Comparison of ENCODE assay signal across 16 mouse cellular contexts in genomic region chr6:29279293-29279692, GRCm38 (mm10). TPM values are rescaled to one million over a fixed set of nuclear protein-coding genes. Genes with fewer than 3 reads are reported as not detected.
DNase-seq lines count a peak whose midpoint lies in the region; ATAC-seq and TF ChIP-seq lines count a peak whose summit lies in the region.
"Had no signal": no experiment of that assay in that cellular context is flagged by ENCODE, and none has a peak within 500 bp of the region (broad histone marks: within the 10 kb centered on the region; RNA-seq: fewer than 3 reads in every experiment).

TSS of gene Fam71f2 (plus strand) at chr6:29279593.

- TF ChIP-seq CTCF in forebrain, postnatal 0 days (IDR thresholded peaks at IDR 0.05; ENCODE audit: low read depth), result no peak
- no peak for TF ChIP-seq CTCF in ES-Bruce4 (IDR thresholded peaks at IDR 0.05; ENCODE audit: low read depth, low read length)

- no peak for DNase-seq in forebrain, postnatal 0 days
- no peak for DNase-seq in forebrain, embryonic 14.5 days (ENCODE audit: low spot score)
- no peak for DNase-seq in heart, postnatal 36 days
- no peak for DNase-seq in liver, embryonic 11.5 days (ENCODE audit: low spot score)
- DNase-seq in liver, result no peak
- DNase-seq: gastrocnemius, postnatal 25 days; right cerebral cortex, postnatal 14 days had no signal

- WGBS in forebrain, postnatal 0 days, result 83% methylated on average over 8 of the region's 8 CpGs
- WGBS in forebrain, embryonic 14.5 days, result 82% methylated on average over 8 of the region's 8 CpGs
- WGBS in heart, embryonic 15.5 days, result 79% methylated on average over 8 of the region's 8 CpGs
- 85% methylated on average over 8 of the region's 8 CpGs for whole genome bisulfite sequencing in liver, embryonic 11.5 days

- TF ChIP-seq POLR2A in ES-Bruce4 (IDR thresholded peaks at IDR 0.05; ENCODE audit: insufficient read depth, low read length), result no peak

- no peaks in the 10 kb centered on the region for H3K9me3 ChIP-seq in forebrain, postnatal 0 days (ENCODE audit: low read length)
- H3K9me3 ChIP-seq in forebrain, embryonic 14.5 days (replicated peaks; ENCODE audit: control insufficient read depth, low read length), result no peaks in the 10 kb centered on the region
- H3K9me3 ChIP-seq in heart, embryonic 15.5 days (replicated peaks), result no peaks in the 10 kb centered on the region
- no peaks in the 10 kb centered on the region for H3K9me3 ChIP-seq in liver, embryonic 11.5 days (ENCODE audit: control insufficient read depth, low read length)
- H3K9me3 ChIP-seq in ES-Bruce4 (replicated peaks; ENCODE audit: control insufficient read depth, insufficient read depth, low read length, poor library complexity, severe bottlenecking), result no peaks in the 10 kb centered on the region
- H3K9me3 ChIP-seq: limb, embryonic 13.5 days; neural tube, embryonic 13.5 days; stomach, embryonic 15.5 days had no signal

- H3K36me3 ChIP-seq in forebrain, postnatal 0 days (ENCODE audit: insufficient read depth), result peaks cover 7% of the 10 kb centered on the region; the same call in 1 of the 2 replicates
- H3K36me3 ChIP-seq in forebrain, embryonic 14.5 days (ENCODE audit: control insufficient read depth, insufficient read depth, low read length), result 0 out of 2 replicates have a peak, but pooled peaks cover 7% of the 10 kb centered on the region
- H3K36me3 ChIP-seq in heart, embryonic 15.5 days, result peaks cover 7% of the 10 kb centered on the region
- 0 out of 2 replicates have a peak, but pooled peaks cover 6% of the 10 kb centered on the region for H3K36me3 ChIP-seq in liver, embryonic 11.5 days (ENCODE audit: control insufficient read depth, insufficient read depth, low read length)
- peaks cover 11% of the 10 kb centered on the region for H3K36me3 ChIP-seq in ES-Bruce4 (ENCODE audit: control insufficient read depth, insufficient read depth, low read length, poor library complexity, severe bottlenecking)
- H3K36me3 ChIP-seq: stomach, embryonic 15.5 days had no signal

- no peak within 1 kb of the TSS for H3K9ac ChIP-seq in forebrain, postnatal 0 days
- H3K9ac ChIP-seq in forebrain, embryonic 14.5 days (ENCODE audit: low read length), result no peak within 1 kb of the TSS
- H3K9ac ChIP-seq in heart, embryonic 15.5 days, result 0 out of 2 replicates have a peak within 1 kb of the TSS, but pooled peaks have one; percentile 5
- H3K9ac ChIP-seq in liver, embryonic 11.5 days (ENCODE audit: low read depth, low read length), result peak within 1 kb of the TSS; percentile 25; the same call in 1 of the 2 replicates
- no peak within 1 kb of the TSS for H3K9ac ChIP-seq in ES-Bruce4 (ENCODE audit: low read depth, poor library complexity, severe bottlenecking)
- H3K9ac ChIP-seq: stomach, embryonic 15.5 days had no signal

- intact Hi-C loops in heart, postnatal 36 days (cut with DNase I), result loop anchor here (1.0 to 2.0 kb wide), 3 partner anchors 39 to 114 kb away; partner anchors contain the start of gene Rbm28

- peak within 1 kb of the TSS; percentile 9; the same call in 1 of the 2 replicates for H3K27ac ChIP-seq in forebrain, postnatal 0 days (ENCODE audit: low read depth, low read length)
- H3K27ac ChIP-seq in forebrain, embryonic 14.5 days (ENCODE audit: low read depth, low read length), result no peak within 1 kb of the TSS
- peak within 1 kb of the TSS; percentile 82 for H3K27ac ChIP-seq in heart, embryonic 15.5 days
- peak within 1 kb of the TSS; percentile 38; the same call in 1 of the 2 replicates for H3K27ac ChIP-seq in liver, embryonic 11.5 days (ENCODE audit: low read depth, low read length)
- peak within 1 kb of the TSS; percentile 64 for H3K27ac ChIP-seq in ES-Bruce4 (ENCODE audit: insufficient read depth, low read length)
- H3K27ac ChIP-seq: limb, embryonic 13.5 days; macrophage; neural tube, embryonic 13.5 days; stomach, embryonic 15.5 days had no signal

- no peak within 1 kb of the TSS for H3K4me2 ChIP-seq in forebrain, postnatal 0 days (ENCODE audit: low read depth)
- no peak within 1 kb of the TSS for H3K4me2 ChIP-seq in forebrain, embryonic 14.5 days (ENCODE audit: low read length)
- H3K4me2 ChIP-seq in heart, embryonic 15.5 days, result 0 out of 2 replicates have a peak within 1 kb of the TSS, but pooled peaks have one; percentile 21
- no peak within 1 kb of the TSS for H3K4me2 ChIP-seq in liver, embryonic 11.5 days
- H3K4me2 ChIP-seq: limb, embryonic 13.5 days; neural tube, embryonic 13.5 days; stomach, embryonic 15.5 days had no signal

- no peaks in the 10 kb centered on the region for H3K27me3 ChIP-seq in forebrain, postnatal 0 days (ENCODE audit: insufficient read depth, low read length)
- no peaks in the 10 kb centered on the region for H3K27me3 ChIP-seq in forebrain, embryonic 14.5 days (replicated peaks; ENCODE audit: control insufficient read depth, insufficient read depth, low read length)
- H3K27me3 ChIP-seq in heart, embryonic 15.5 days, result no peaks in the 10 kb centered on the region
- no peaks in the 10 kb centered on the region for H3K27me3 ChIP-seq in liver, embryonic 11.5 days (replicated peaks; ENCODE audit: control insufficient read depth, insufficient read depth, low read length)
- no peaks in the 10 kb centered on the region for H3K27me3 ChIP-seq in ES-Bruce4 (ENCODE audit: control insufficient read depth, insufficient read depth, low read length, poor library complexity, severe bottlenecking)
- H3K27me3 ChIP-seq: limb, embryonic 13.5 days; neural tube, embryonic 13.5 days; stomach, embryonic 15.5 days had no signal

- no peak for ATAC-seq in forebrain, postnatal 0 days
- ATAC-seq in forebrain, embryonic 14.5 days, result no peak
- ATAC-seq in heart, embryonic 15.5 days (replicated peaks; ENCODE audit: insufficient number of reproducible peaks, insufficient read depth, low FRiP score, low read depth), result no peak
- no peak for ATAC-seq in liver, embryonic 11.5 days (replicated peaks; ENCODE audit: low FRiP score)
- ATAC-seq in monocyte, adult 5-6 weeks (replicated peaks; ENCODE audit: insufficient number of reproducible peaks, low FRiP score, low TSS enrichment, poor library complexity, severe bottlenecking), result no peak

- no peak within 1 kb of the TSS for H3K4me3 ChIP-seq in forebrain, postnatal 0 days (ENCODE audit: low read depth, low read length)
- no peak within 1 kb of the TSS for H3K4me3 ChIP-seq in forebrain, embryonic 14.5 days (ENCODE audit: low read depth, low read length)
- H3K4me3 ChIP-seq in heart, embryonic 15.5 days, result no peak within 1 kb of the TSS
- H3K4me3 ChIP-seq in liver, embryonic 11.5 days (ENCODE audit: low read depth, low read length), result no peak within 1 kb of the TSS
- H3K4me3 ChIP-seq in ES-Bruce4 (ENCODE audit: low read depth, low read length), result no peak within 1 kb of the TSS
- H3K4me3 ChIP-seq: limb, embryonic 13.5 days; neural tube, embryonic 13.5 days; stomach, embryonic 15.5 days had no signal

- no peak for TF ChIP-seq EP300 in ES-Bruce4 (IDR thresholded peaks at IDR 0.05; ENCODE audit: insufficient read depth, low read depth, low read length)

- no peaks in the 10 kb centered on the region for H3K4me1 ChIP-seq in forebrain, postnatal 0 days (ENCODE audit: insufficient read depth)
- H3K4me1 ChIP-seq in forebrain, embryonic 14.5 days (ENCODE audit: control insufficient read depth, insufficient read depth, low read length), result no peaks in the 10 kb centered on the region
- peaks cover 7% of the 10 kb centered on the region for H3K4me1 ChIP-seq in heart, embryonic 15.5 days (replicated peaks)
- peaks cover 4% of the 10 kb centered on the region; the same call in 1 of the 2 replicates for H3K4me1 ChIP-seq in liver, embryonic 11.5 days (replicated peaks; ENCODE audit: control insufficient read depth, insufficient read depth, low read length)
- H3K4me1 ChIP-seq in ES-Bruce4 (ENCODE audit: control insufficient read depth, insufficient read depth, low read length), result no peaks in the 10 kb centered on the region

RNA-seq across cellular contexts. Expression of gene Fam71f2, which starts in this region (rescaled TPM):
- 0.62 TPM in 1 of 2 replicates, not detected in the other for total RNA-seq in forebrain, postnatal 0 days (2014; rRNA removed)
- 0.64 and 0.79 TPM in 2 replicates for polyA plus RNA-seq in forebrain, postnatal 0 days (2015; fragmentation: Nextera tagmentation; extraction: Ambion mirVana)
- 0.53 and 1.0 TPM in 2 replicates for polyA plus RNA-seq in forebrain, embryonic 14.5 days (2014; fragmentation: Nextera tagmentation; extraction: Ambion mirVana)
- 0.33 TPM in 1 of 2 replicates, not detected in the other for polyA plus RNA-seq in heart, embryonic 15.5 days (2015; fragmentation: Nextera tagmentation; extraction: Ambion mirVana)
- total RNA-seq in heart, postnatal 36 days (2021), result under 1 TPM in 1 of 2 experiments, not detected in 1; 0.27 TPM
- 0.47 and 0.58 TPM in 2 replicates for polyA plus RNA-seq in liver, embryonic 11.5 days (2014; fragmentation: Nextera tagmentation; extraction: Ambion mirVana)
- polyA plus RNA-seq in ES-Bruce4 (2011; ENCODE audit: insufficient read depth, insufficient read length, low read depth, missing spikeins), result 1.5 and 1.9 TPM in 2 replicates
- 1.9 TPM in 1 of 3 replicates, not detected in the others for total RNA-seq in monocyte, adult 5-6 weeks (2017)
- total RNA-seq: adrenal gland, adult 18-20 months; gastrocnemius, postnatal 25 days; layer of hippocampus, postnatal 10 days had no signal
- polyA plus RNA-seq: macrophage had no signal

Comparison
In these comparisons a context has a peak if more than half of its experiments do, and no peak if none do; other contexts are left out.
1. H3K9ac ChIP-seq: peak in heart, embryonic 15.5 days (single experiment) and liver, embryonic 11.5 days (single experiment); none in forebrain, postnatal 0 days (single experiment), forebrain, embryonic 14.5 days (single experiment) and ES-Bruce4 (single experiment).